Mouse (Mus musculus) CD8-positive naive resting alpha-beta T cell, adult 2 months (primary cell): Measurements from ENCODE around the gene Dpp8.

Experiments used
- DNase-seq, 2 experiments: peaks; one replicate each; pipeline ENCODE4 v3.0.0; 2022; ENCODE audit warnings: low read depth in 2 of 2, low spot score in 2 of 2

Dpp8 gene

GRCm38 (mm10) chr9:65128123-65128815 lies 96.1 kb downstream of the Dpp8 start:
- no peak for DNase-seq

- no peak for DNase-seq
Observed at GRCm38 (mm10) chr9:65131717-65132116, 99.5 kb downstream of the Dpp8 start.
